Mouse (Mus musculus): ENCODE measurements at regions not wholly inside any gene's neighbourhood (a gene's known extent, or its start where the extent isn't known, plus 50 kb on each side); places are given as distances from the start of the nearest gene placed in this dataset.

DNA sequence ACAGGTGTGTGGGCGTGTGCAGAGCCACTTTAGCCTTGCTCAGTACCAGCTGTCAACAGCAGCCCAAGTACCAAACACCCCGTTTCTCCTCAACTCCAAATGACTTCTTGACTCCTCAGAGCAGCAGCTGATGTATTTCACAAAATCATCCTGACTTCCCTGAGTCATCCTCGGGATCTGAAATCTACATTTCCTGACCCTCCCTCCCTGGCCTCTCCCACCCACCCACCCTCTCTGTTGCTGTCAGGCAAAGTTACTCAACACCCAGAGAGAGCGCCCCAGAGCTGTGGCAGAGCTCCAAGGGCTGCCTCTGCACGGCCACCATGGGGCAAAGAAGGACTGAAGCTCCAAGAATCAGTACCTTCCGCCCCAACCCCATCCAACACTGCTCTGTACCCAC is 83.5 kb upstream of the Cyp1b1 start:
- 75% methylated on average over 6 of the region's 6 CpGs for whole genome bisulfite sequencing
- Histone ChIP-seq H3K9me3 (replicated peaks) (no peaks in the 10 kb centered on the region), H3K9ac (no peak overlapping the region), H3K36me3 (no peaks in the 10 kb centered on the region), H3K4me1 (no peaks in the 10 kb centered on the region), H3K27ac (replicated peaks) (no peak overlapping the region), H3K4me2 (replicated peaks) (no peak overlapping the region), H3K4me3 (replicated peaks) (no peak overlapping the region), H3K27me3 (no peaks in the 10 kb centered on the region)
- no peak for ATAC-seq (ENCODE audit: insufficient number of reproducible peaks, low FRiP score, low TSS enrichment, low read depth)

DNA sequence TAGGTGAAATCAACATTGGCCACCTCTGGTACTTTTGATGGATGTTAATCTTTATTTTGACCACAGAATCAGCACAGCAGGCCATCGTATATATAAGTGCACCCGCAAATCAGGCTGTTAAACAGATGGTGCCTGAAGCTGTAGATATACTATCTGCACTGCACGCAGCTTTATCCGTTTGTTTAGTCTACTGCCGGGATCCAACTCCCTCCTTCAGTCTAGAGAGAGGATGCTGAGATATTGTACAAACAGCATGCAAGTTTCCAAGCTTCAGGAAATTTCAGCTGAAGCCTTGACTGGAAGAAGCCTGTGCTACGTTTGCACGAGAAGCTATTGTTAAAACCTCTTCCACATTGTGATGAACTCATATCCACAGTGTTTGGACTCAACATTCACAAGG is 75.3 kb upstream of the Cyp1b1 start:
- no peaks in the 10 kb centered on the region for H3K9me3 ChIP-seq (replicated peaks)
- no peaks in the 10 kb centered on the region for H3K36me3 ChIP-seq
- no peak overlapping the region for H3K4me2 ChIP-seq (replicated peaks)
- no peaks in the 10 kb centered on the region for H3K27me3 ChIP-seq
- no peak overlapping the region for H3K27ac ChIP-seq (replicated peaks)
- WGBS = 57% methylated on average over 7 of the region's 7 CpGs
- no peak overlapping the region for H3K4me3 ChIP-seq (replicated peaks)
- ATAC-seq (ENCODE audit: insufficient number of reproducible peaks, low FRiP score, low TSS enrichment, low read depth) = no peak
- no peak overlapping the region for H3K9ac ChIP-seq
- H3K4me1 ChIP-seq = no peaks in the 10 kb centered on the region

DNA sequence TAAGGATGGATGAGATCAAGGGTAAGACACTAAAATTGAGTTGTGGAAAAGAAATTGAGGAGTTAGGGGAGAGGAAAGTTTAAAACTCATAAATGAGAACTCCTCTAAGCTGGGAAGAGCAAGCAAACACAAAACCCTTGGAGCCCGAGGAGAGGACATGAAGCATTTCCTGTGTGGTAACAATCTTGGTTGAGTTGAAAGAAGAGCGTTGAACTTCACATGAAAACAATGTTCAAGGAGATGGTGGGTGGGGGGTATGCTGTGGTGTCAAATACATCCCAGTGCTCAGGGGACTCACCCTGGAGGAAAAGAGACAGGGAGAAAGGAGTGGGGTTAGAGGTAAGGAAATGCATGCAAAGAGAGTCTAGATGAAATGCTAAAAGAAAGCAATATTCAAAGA is 72.3 kb upstream of the Cyp1b1 start:
- Histone ChIP-seq H3K4me3 (replicated peaks) (no peak overlapping the region), H3K9me3 (replicated peaks) (no peaks in the 10 kb centered on the region), H3K9ac (no peak overlapping the region), H3K27me3 (no peaks in the 10 kb centered on the region), H3K4me1 (no peaks in the 10 kb centered on the region), H3K36me3 (no peaks in the 10 kb centered on the region), H3K27ac (replicated peaks) (no peak overlapping the region), H3K4me2 (replicated peaks) (no peak overlapping the region)
- no peak for ATAC-seq (ENCODE audit: insufficient number of reproducible peaks, low FRiP score, low TSS enrichment, low read depth)
- WGBS = 63% methylated on average over 2 of the region's 2 CpGs

DNA sequence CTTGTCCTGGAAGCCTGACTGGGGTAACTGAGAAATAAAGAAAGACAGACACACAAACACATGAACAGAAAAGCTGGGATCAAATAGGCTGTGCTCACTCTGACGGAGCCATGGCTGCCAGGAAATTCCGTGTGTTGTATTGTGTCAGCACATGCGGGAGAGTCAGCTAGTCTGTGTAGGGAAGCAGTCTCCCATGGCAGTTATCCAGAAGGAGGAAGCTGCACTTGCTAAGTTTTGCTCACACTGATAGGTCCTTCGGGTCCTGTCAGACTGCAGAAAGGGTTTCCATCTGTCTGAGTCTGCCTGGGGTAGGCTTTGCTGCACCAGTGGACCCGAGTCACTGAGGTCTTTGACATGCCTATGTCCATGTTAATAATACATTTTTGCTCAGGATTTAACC is 71.8 kb upstream of the Cyp1b1 start:
- Histone ChIP-seq H3K9me3 (replicated peaks) (no peaks in the 10 kb centered on the region), H3K27ac (replicated peaks) (no peak overlapping the region), H3K27me3 (no peaks in the 10 kb centered on the region), H3K4me3 (replicated peaks) (no peak overlapping the region), H3K4me1 (no peaks in the 10 kb centered on the region), H3K4me2 (replicated peaks) (no peak overlapping the region), H3K9ac (no peak overlapping the region), H3K36me3 (no peaks in the 10 kb centered on the region)
- 70% methylated on average over 5 of the region's 5 CpGs for WGBS
- no peak for ATAC-seq (ENCODE audit: insufficient number of reproducible peaks, low FRiP score, low TSS enrichment, low read depth)

DNA sequence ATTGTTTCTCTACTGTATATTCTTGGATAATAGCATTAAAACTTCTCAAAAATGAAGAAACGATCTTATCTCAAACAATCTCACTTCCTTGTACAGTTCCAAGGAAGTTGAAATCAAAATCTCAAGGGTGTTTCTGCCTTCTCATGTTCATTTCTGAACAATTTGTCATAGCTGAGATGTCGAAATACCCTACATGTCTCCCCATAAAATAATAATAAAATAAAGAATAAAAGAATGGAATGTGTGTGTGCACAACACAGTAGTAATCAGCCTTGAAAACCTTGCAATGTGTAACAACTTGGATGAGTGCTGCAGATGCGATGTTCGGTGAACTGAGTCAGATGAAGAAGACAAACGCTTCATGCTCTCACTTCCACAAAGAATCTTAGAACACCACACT is 71.4 kb upstream of the Cyp1b1 start:
- Histone ChIP-seq H3K36me3 (no peaks in the 10 kb centered on the region), H3K4me2 (replicated peaks) (no peak overlapping the region), H3K4me1 (no peaks in the 10 kb centered on the region), H3K9ac (no peak overlapping the region), H3K27me3 (no peaks in the 10 kb centered on the region), H3K9me3 (replicated peaks) (no peaks in the 10 kb centered on the region), H3K27ac (replicated peaks) (no peak overlapping the region), H3K4me3 (replicated peaks) (no peak overlapping the region)
- ATAC-seq (ENCODE audit: insufficient number of reproducible peaks, low FRiP score, low TSS enrichment, low read depth) = no peak
- 87% methylated on average over 5 of the region's 5 CpGs for WGBS

DNA sequence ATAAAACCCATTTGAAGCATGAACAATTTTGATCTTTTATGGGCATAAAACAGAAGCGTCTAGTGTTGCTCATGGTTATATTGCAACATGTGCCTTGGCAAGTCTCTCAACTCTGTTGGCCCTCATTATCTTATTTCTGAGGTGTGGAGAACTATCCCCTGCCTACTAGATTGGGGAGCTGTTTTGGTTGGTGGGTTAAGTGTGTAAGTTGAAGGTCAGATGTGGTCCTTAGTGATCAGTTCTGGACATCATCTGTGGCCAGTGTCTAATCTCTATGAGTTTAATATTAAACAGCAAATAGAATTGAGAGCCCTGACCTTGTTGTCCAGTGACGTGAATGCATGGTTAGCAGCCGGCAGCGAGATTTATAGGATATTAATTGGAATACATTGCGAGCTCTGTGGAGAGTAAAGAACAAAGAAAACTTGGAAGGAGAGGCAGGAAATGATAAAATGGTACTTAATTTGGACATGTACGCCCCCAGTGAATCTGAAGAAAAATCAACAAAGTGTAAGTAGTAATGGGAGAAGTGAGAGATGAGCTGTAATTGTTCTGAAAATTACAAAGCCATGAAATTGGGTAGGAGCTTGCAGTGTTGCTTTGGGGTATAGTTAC is 69.5 kb upstream of the Cyp1b1 start:
- WGBS = 85% methylated on average over 6 of the region's 6 CpGs

DNA sequence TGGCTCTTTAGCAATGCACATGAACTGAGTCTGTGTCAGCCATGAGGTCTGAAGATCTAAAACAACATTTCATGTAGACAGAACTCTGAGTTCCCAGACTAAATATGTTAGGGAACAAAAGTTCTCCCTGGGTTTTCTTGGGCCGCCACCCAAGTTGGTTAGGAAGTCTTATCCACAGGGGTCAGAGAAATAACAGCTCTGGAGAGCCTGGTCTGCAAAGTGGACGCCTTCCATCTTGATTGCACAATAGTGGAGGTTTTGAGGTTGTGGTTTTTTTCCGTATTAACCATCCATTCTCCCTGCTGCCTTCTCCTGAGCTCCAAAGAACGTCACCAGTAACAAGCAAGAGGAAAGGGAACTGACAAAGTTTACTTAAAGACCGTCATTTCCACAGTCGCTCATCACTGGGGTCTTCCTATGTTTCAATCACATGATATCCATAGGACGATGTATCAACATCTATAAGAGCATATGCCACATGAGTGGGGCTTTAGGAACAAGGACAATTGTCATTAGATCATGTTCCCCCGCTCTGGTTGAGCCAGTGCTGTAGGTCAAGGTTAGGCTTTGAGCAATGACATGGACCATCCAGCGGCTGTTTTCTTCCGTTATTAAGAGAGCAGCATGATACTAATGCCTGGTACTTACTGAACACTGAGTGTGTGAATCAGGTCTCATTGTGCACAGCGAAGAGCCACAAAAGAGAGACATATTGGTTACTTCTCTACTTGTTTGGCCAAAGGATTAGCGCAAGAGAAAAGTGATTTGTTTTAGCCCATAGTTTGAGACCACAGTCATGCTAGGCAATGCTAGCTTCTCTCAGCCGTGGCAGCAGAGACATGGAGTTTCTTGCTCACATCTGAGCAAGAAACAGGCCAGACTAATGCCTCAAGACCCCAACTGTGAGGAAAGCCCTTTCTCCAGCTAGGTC is 67.1 kb upstream of the Cyp1b1 start:
- ATAC-seq (ENCODE audit: insufficient number of reproducible peaks, low FRiP score, low TSS enrichment, low read depth) = no peak
- 92% methylated on average over 13 of the region's 13 CpGs for WGBS

More for the DNA sequence above, 69.5 kb upstream of the Cyp1b1 start:
- no peaks in the 10 kb centered on the region for H3K27me3 ChIP-seq
- H3K4me1 ChIP-seq = no peaks in the 10 kb centered on the region
- no peaks in the 10 kb centered on the region for H3K9me3 ChIP-seq (replicated peaks)
- no peak overlapping the region for H3K9ac ChIP-seq
- H3K36me3 ChIP-seq = no peaks in the 10 kb centered on the region
- ATAC-seq (ENCODE audit: insufficient number of reproducible peaks, low FRiP score, low TSS enrichment, low read depth) = no peak
- no peak overlapping the region for H3K27ac ChIP-seq (replicated peaks)
- no peak overlapping the region for H3K4me2 ChIP-seq (replicated peaks)
- no peak overlapping the region for H3K4me3 ChIP-seq (replicated peaks)

DNA sequence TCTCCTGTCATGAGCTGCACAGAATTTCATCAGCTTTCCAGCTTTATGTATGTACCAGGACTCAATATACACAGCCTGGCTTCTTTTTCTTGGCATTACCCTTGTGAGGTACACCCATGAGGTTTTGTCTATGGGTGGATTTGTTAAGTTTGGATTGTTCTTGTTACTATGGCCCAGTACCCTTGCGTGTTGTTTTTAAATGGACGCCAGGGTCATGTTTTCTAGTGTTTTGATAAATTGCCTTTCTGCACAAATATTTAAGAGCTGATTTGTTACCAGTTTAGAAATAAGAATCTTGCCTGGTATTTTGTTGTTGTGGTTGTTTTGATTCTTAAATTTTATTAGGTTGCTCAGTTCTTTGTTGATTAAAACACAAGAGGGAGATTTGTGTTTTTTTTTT is 66.4 kb upstream of the Cyp1b1 start:
- no peak overlapping the region for H3K27ac ChIP-seq (replicated peaks)
- ATAC-seq (ENCODE audit: insufficient number of reproducible peaks, low FRiP score, low TSS enrichment, low read depth) = no peak
- 80% methylated on average over 2 of the region's 2 CpGs for WGBS

More for the DNA sequence above, 67.1 kb upstream of the Cyp1b1 start:
- H3K9ac ChIP-seq = no peak overlapping the region
- H3K27ac ChIP-seq (replicated peaks) = no peak overlapping the region
- H3K36me3 ChIP-seq = no peaks in the 10 kb centered on the region
- H3K4me1 ChIP-seq = no peaks in the 10 kb centered on the region
- no peak overlapping the region for H3K4me3 ChIP-seq (replicated peaks)
- H3K27me3 ChIP-seq = no peaks in the 10 kb centered on the region; the same call in 1 of the 2 replicates
- H3K4me2 ChIP-seq (replicated peaks) = no peak overlapping the region
- no peaks in the 10 kb centered on the region for H3K9me3 ChIP-seq (replicated peaks)

DNA sequence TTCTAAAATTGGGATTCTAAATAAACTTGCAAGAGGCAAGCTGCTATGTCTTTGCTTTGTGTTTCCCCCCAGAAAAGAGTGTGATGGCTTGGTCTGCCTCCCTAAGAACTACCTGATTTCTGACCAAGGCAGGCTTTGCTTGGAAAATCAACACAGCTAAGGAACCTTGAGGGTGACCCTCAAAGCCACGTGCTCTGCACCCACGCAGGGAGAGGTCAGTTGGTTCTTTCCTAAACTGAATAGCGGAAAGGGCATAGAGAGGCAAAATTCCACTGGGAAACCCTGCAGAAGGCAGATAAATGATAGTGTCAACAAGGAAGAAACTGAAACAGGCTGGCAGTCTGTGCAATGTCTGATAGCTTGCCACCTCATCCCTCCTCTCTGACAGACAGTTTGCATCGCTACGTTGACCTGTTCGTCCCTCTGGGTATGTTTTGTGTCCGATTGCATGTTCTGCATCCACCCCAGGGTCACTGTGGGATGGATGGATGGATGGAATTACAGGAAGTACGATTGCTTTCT is 63.1 kb upstream of the Cyp1b1 start:
- ATAC-seq (ENCODE audit: insufficient number of reproducible peaks, low FRiP score, low TSS enrichment, low read depth) = no peak
- Histone ChIP-seq H3K36me3 (no peaks in the 10 kb centered on the region), H3K27me3 (no peaks in the 10 kb centered on the region; the same call in 1 of the 2 replicates), H3K4me2 (replicated peaks) (no peak overlapping the region), H3K4me1 (no peaks in the 10 kb centered on the region), H3K9ac (no peak overlapping the region), H3K9me3 (replicated peaks) (no peaks in the 10 kb centered on the region), H3K27ac (replicated peaks) (no peak overlapping the region), H3K4me3 (replicated peaks) (no peak overlapping the region)
- 67% methylated on average over 8 of the region's 8 CpGs for WGBS

More for the DNA sequence above, 66.4 kb upstream of the Cyp1b1 start:
- no peaks in the 10 kb centered on the region for H3K4me1 ChIP-seq
- no peak overlapping the region for H3K4me3 ChIP-seq (replicated peaks)
- no peak overlapping the region for H3K4me2 ChIP-seq (replicated peaks)
- no peaks in the 10 kb centered on the region for H3K9me3 ChIP-seq (replicated peaks)
- no peak overlapping the region for H3K9ac ChIP-seq
- H3K27me3 ChIP-seq = no peaks in the 10 kb centered on the region; the same call in 1 of the 2 replicates
- H3K36me3 ChIP-seq = no peaks in the 10 kb centered on the region

DNA sequence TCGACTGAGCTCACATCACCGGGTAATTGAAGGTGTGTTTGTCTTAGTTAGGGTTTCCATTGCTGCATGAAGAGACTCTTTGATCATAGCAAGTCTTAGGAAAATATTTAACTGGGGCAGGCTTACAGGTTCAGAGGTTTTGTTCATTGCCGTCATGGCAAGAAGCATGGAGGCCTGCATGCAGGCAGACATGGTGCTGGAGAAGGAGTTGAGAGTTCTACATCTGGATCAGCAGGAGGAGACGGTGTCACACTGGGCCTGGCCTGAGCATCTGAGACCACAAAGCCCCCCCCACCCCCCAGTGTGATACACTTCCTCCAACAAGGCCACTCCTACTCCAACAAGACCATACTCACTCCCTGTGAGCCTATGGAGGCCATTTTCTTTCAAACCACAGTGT is 61.3 kb upstream of the Cyp1b1 start:
- Histone ChIP-seq H3K4me3 (replicated peaks) (no peak overlapping the region), H3K27ac (replicated peaks) (no peak overlapping the region), H3K4me2 (replicated peaks) (no peak overlapping the region), H3K4me1 (peaks cover 7% of the 10 kb centered on the region), H3K36me3 (no peaks in the 10 kb centered on the region), H3K27me3 (no peaks in the 10 kb centered on the region; the same call in 1 of the 2 replicates), H3K9ac (no peak overlapping the region), H3K9me3 (replicated peaks) (no peaks in the 10 kb centered on the region)
- ATAC-seq (ENCODE audit: insufficient number of reproducible peaks, low FRiP score, low TSS enrichment, low read depth) = no peak
- 89% methylated on average over 4 of the region's 4 CpGs for WGBS

DNA sequence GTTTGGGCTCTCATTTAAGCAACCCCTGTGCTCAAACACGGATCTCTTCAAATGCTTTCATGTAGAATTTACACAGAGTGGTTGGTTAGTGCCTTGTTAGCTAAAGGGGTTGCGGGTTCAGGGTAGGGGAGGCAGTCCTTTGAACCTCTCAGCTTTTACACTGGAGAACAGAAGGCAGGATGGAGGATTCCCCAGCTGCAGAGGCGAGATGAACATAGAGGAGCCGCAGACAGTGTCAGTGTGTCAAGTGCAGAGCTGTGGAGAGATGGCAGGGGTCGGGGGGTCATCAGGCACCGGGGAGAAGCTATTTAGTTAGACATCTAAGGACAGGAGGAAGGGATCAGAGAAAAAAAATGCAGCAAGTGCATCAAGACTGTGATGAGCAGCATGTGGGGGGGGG is 60.4 kb upstream of the Cyp1b1 start:
- Histone ChIP-seq H3K4me3 (replicated peaks) (no peak overlapping the region), H3K9me3 (replicated peaks) (no peaks in the 10 kb centered on the region), H3K27me3 (peaks cover 3% of the 10 kb centered on the region; the same call in 1 of the 2 replicates), H3K36me3 (no peaks in the 10 kb centered on the region), H3K27ac (replicated peaks) (no peak overlapping the region), H3K9ac (no peak overlapping the region), H3K4me2 (replicated peaks) (no peak overlapping the region), H3K4me1 (peaks cover 7% of the 10 kb centered on the region)
- ATAC-seq (ENCODE audit: insufficient number of reproducible peaks, low FRiP score, low TSS enrichment, low read depth) = no peak
- whole genome bisulfite sequencing = 57% methylated on average over 6 of the region's 6 CpGs
